Mouse (Mus musculus): Measurements from ENCODE around the gene Echs1. TPM values are rescaled to one million over a fixed set of nuclear protein-coding genes. Genes with fewer than 3 reads are reported as not detected.
"Not testable (repeated sequence)": the region's sequence is repeated elsewhere in the genome, so short reads cannot be mapped to it uniquely, and the experiment has no call there.

Echs1 gene
- polyA plus RNA-seq, 1 experiment: 107 TPM

GRCm38 (mm10) chr7:140144550-140144949 is 28.3 kb upstream of the Echs1 start:
- Histone ChIP-seq H3K27me3 (ENCODE audit: control insufficient read depth, insufficient read depth, low read length, poor library complexity, severe bottlenecking) (no peaks in the 10 kb centered on the region), H3K27ac (ENCODE audit: insufficient read depth, low read length) (no peak overlapping the region), H3K4me3 (ENCODE audit: low read depth, low read length) (no peak overlapping the region), H3K9me3 (replicated peaks; ENCODE audit: control insufficient read depth, insufficient read depth, low read length, poor library complexity, severe bottlenecking) (no peaks in the 10 kb centered on the region), H3K9ac (ENCODE audit: low read depth, poor library complexity, severe bottlenecking) (no peak overlapping the region), H3K4me1 (ENCODE audit: control insufficient read depth, insufficient read depth, low read length) (no peaks in the 10 kb centered on the region), H3K36me3 (ENCODE audit: control insufficient read depth, insufficient read depth, low read length, poor library complexity, severe bottlenecking) (no peaks in the 10 kb centered on the region)
- TF ChIP-seq CTCF (IDR thresholded peaks at IDR 0.05; ENCODE audit: low read depth, low read length) (no peak), EP300 (IDR thresholded peaks at IDR 0.05; ENCODE audit: insufficient read depth, low read depth, low read length) (no peak), POLR2A (IDR thresholded peaks at IDR 0.05; ENCODE audit: insufficient read depth, low read length) (no peak)

- Histone ChIP-seq H3K27me3 (ENCODE audit: control insufficient read depth, insufficient read depth, low read length, poor library complexity, severe bottlenecking) (no peaks in the 10 kb centered on the region), H3K4me3 (ENCODE audit: low read depth, low read length) (no peak overlapping the region), H3K4me1 (ENCODE audit: control insufficient read depth, insufficient read depth, low read length) (no peaks in the 10 kb centered on the region), H3K9ac (ENCODE audit: low read depth, poor library complexity, severe bottlenecking) (no peak overlapping the region), H3K27ac (ENCODE audit: insufficient read depth, low read length) (no peak overlapping the region), H3K9me3 (replicated peaks; ENCODE audit: control insufficient read depth, insufficient read depth, low read length, poor library complexity, severe bottlenecking) (no peaks in the 10 kb centered on the region), H3K36me3 (ENCODE audit: control insufficient read depth, insufficient read depth, low read length, poor library complexity, severe bottlenecking) (no peaks in the 10 kb centered on the region)
- TF ChIP-seq CTCF (IDR thresholded peaks at IDR 0.05; ENCODE audit: low read depth, low read length) (peak; percentile 64), POLR2A (IDR thresholded peaks at IDR 0.05; ENCODE audit: insufficient read depth, low read length) (no peak)
Observed at GRCm38 (mm10) chr7:140141350-140141749, 25.1 kb upstream of the Echs1 start.

DNA sequence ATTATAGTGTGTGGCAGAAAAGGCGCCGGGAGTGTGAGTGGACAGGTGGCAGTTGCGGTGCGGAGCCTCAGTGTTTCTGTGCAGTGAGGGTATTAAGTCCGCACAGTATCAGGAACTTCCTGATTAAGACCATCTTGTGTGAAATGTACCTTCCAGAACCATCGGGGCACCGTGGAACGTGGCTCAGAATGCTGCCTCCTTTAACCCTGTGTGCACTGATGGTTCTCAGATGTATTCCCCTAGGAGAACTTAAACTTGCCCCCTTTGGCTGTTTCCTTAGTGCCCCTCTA is 21.7 kb upstream of the Echs1 start:
- no peak overlapping the region for H3K27ac ChIP-seq (ENCODE audit: insufficient read depth, low read length)
- no peaks in the 10 kb centered on the region for H3K9me3 ChIP-seq (replicated peaks; ENCODE audit: control insufficient read depth, insufficient read depth, low read length, poor library complexity, severe bottlenecking)
- no peaks in the 10 kb centered on the region for H3K4me1 ChIP-seq (ENCODE audit: control insufficient read depth, insufficient read depth, low read length)
- TF ChIP-seq CTCF (IDR thresholded peaks at IDR 0.05; ENCODE audit: low read depth, low read length): no peak
- no peak for TF ChIP-seq EP300 (IDR thresholded peaks at IDR 0.05; ENCODE audit: insufficient read depth, low read depth, low read length)
- no peak for TF ChIP-seq POLR2A (IDR thresholded peaks at IDR 0.05; ENCODE audit: insufficient read depth, low read length)
- no peaks in the 10 kb centered on the region for H3K27me3 ChIP-seq (ENCODE audit: control insufficient read depth, insufficient read depth, low read length, poor library complexity, severe bottlenecking)
- H3K36me3 ChIP-seq (ENCODE audit: control insufficient read depth, insufficient read depth, low read length, poor library complexity, severe bottlenecking): no peaks in the 10 kb centered on the region; the same call in 1 of the 2 replicates
- H3K9ac ChIP-seq (ENCODE audit: low read depth, poor library complexity, severe bottlenecking): peak overlapping the region; percentile 58
- H3K4me3 ChIP-seq (ENCODE audit: low read depth, low read length): peak overlapping the region; percentile 95

- Histone ChIP-seq H3K9me3 (replicated peaks; ENCODE audit: control insufficient read depth, insufficient read depth, low read length, poor library complexity, severe bottlenecking) (no peaks in the 10 kb centered on the region), H3K9ac (ENCODE audit: low read depth, poor library complexity, severe bottlenecking) (peak within 1 kb of the TSS; percentile 58), H3K36me3 (ENCODE audit: control insufficient read depth, insufficient read depth, low read length, poor library complexity, severe bottlenecking) (no peaks in the 10 kb centered on the region; the same call in 1 of the 2 replicates), H3K4me3 (ENCODE audit: low read depth, low read length) (peak within 1 kb of the TSS; percentile 95), H3K27ac (ENCODE audit: insufficient read depth, low read length) (no peak within 1 kb of the TSS), H3K4me1 (ENCODE audit: control insufficient read depth, insufficient read depth, low read length) (no peaks in the 10 kb centered on the region), H3K27me3 (ENCODE audit: control insufficient read depth, insufficient read depth, low read length, poor library complexity, severe bottlenecking) (no peaks in the 10 kb centered on the region)
- TF ChIP-seq POLR2A (IDR thresholded peaks at IDR 0.05; ENCODE audit: insufficient read depth, low read length) (peak; percentile 49), EP300 (IDR thresholded peaks at IDR 0.05; ENCODE audit: insufficient read depth, low read depth, low read length) (peak; percentile 19; the same call in 1 of the 2 replicates), CTCF (IDR thresholded peaks at IDR 0.05; ENCODE audit: low read depth, low read length) (no peak)
Observed at GRCm38 (mm10) chr7:140137135-140138020, 21.1 kb upstream of the Echs1 start, which contains the start of gene Mtg1. Mtg1 (plus strand) TSS chr7:140137564.

GRCm38 (mm10) chr7:140135106-140135770 is 19.0 kb upstream of the Echs1 start:
- no peaks in the 10 kb centered on the region for H3K4me1 ChIP-seq (ENCODE audit: control insufficient read depth, insufficient read depth, low read length)
- H3K4me3 ChIP-seq (ENCODE audit: low read depth, low read length): no peak overlapping the region
- H3K36me3 ChIP-seq (ENCODE audit: control insufficient read depth, insufficient read depth, low read length, poor library complexity, severe bottlenecking): peaks cover 8% of the 10 kb centered on the region
- H3K9ac ChIP-seq (ENCODE audit: low read depth, poor library complexity, severe bottlenecking): no peak overlapping the region
- H3K27me3 ChIP-seq (ENCODE audit: control insufficient read depth, insufficient read depth, low read length, poor library complexity, severe bottlenecking): no peaks in the 10 kb centered on the region
- H3K9me3 ChIP-seq (replicated peaks; ENCODE audit: control insufficient read depth, insufficient read depth, low read length, poor library complexity, severe bottlenecking): no peaks in the 10 kb centered on the region
- H3K27ac ChIP-seq (ENCODE audit: insufficient read depth, low read length): no peak overlapping the region
- no peak for TF ChIP-seq POLR2A (IDR thresholded peaks at IDR 0.05; ENCODE audit: insufficient read depth, low read length)
- TF ChIP-seq CTCF (IDR thresholded peaks at IDR 0.05; ENCODE audit: low read depth, low read length): no peak
- TF ChIP-seq EP300 (IDR thresholded peaks at IDR 0.05; ENCODE audit: insufficient read depth, low read depth, low read length): no peak

- H3K4me3 ChIP-seq (ENCODE audit: low read depth, low read length); H3K4me1 ChIP-seq (ENCODE audit: control insufficient read depth, insufficient read depth, low read length); H3K27ac ChIP-seq (ENCODE audit: insufficient read depth, low read length); H3K9me3 ChIP-seq (replicated peaks; ENCODE audit: control insufficient read depth, insufficient read depth, low read length, poor library complexity, severe bottlenecking); H3K9ac ChIP-seq (ENCODE audit: low read depth, poor library complexity, severe bottlenecking); H3K27me3 ChIP-seq (ENCODE audit: control insufficient read depth, insufficient read depth, low read length, poor library complexity, severe bottlenecking): not testable (repeated sequence)
- peaks cover 13% of the 10 kb centered on the region for H3K36me3 ChIP-seq (ENCODE audit: control insufficient read depth, insufficient read depth, low read length, poor library complexity, severe bottlenecking)
Observed at GRCm38 (mm10) chr7:140134033-140134432, 17.8 kb upstream of the Echs1 start.

- not testable (repeated sequence) for H3K4me3 ChIP-seq (ENCODE audit: low read depth, low read length); H3K27me3 ChIP-seq (ENCODE audit: control insufficient read depth, insufficient read depth, low read length, poor library complexity, severe bottlenecking); H3K9ac ChIP-seq (ENCODE audit: low read depth, poor library complexity, severe bottlenecking); H3K27ac ChIP-seq (ENCODE audit: insufficient read depth, low read length); H3K9me3 ChIP-seq (replicated peaks; ENCODE audit: control insufficient read depth, insufficient read depth, low read length, poor library complexity, severe bottlenecking); H3K4me1 ChIP-seq (ENCODE audit: control insufficient read depth, insufficient read depth, low read length)
- peaks cover 14% of the 10 kb centered on the region for H3K36me3 ChIP-seq (ENCODE audit: control insufficient read depth, insufficient read depth, low read length, poor library complexity, severe bottlenecking)
Observed at GRCm38 (mm10) chr7:140132184-140132583, 15.9 kb upstream of the Echs1 start.

Measured in ES-Bruce4 (cell line).